Mouse (Mus musculus) intestine, postnatal 0 days (tissue): ENCODE results near the gene Gp9. TPM values are rescaled to one million over a fixed set of nuclear protein-coding genes. Genes with fewer than 3 reads are reported as not detected.

ENCODE experiments used
- ATAC-seq: fragments of 200-750 bp; cut with Nextera tagmentation; 2 replicates; pipeline ENCODE4 v1.8.0; 2017; ENCODE audit warnings: mild to moderate bottlenecking, moderate TSS enrichment, moderate library complexity
- H3K27ac ChIP-seq: fragments of 300-500 bp; sonication (generic); 2 replicates; pipeline ENCODE4 v1.5.1; 2014; ENCODE audit warnings: mild to moderate bottlenecking, low read depth, low read length, moderate library complexity
- H3K27me3 ChIP-seq: fragments of 300-500 bp; sonication (generic); replicated peaks from 2 replicates; pipeline ENCODE4 v1.6.1; 2014; ENCODE audit warnings: low read length, mixed read lengths; ENCODE audit not compliant: control insufficient read depth, insufficient read depth
- H3K36me3 ChIP-seq: fragments of 300-500 bp; sonication (generic); 2 replicates; pipeline ENCODE4 v1.6.1; 2014; ENCODE audit warnings: mild to moderate bottlenecking, moderate library complexity; ENCODE audit not compliant: control insufficient read depth, insufficient read depth
- H3K4me1 ChIP-seq: fragments of 300-500 bp; sonication (generic); replicated peaks from 2 replicates; pipeline ENCODE4 v1.6.1; 2014; ENCODE audit warnings: antibody characterized with exemption, low read length, mixed read lengths; ENCODE audit not compliant: control insufficient read depth, insufficient read depth
- H3K4me2 ChIP-seq: fragments of 300-500 bp; sonication (generic); replicated peaks from 2 replicates; pipeline ENCODE4 v1.6.1; 2014; ENCODE audit warnings: low read depth, mild to moderate bottlenecking, moderate library complexity
- H3K4me3 ChIP-seq: fragments of 300-500 bp; sonication (generic); 2 replicates; pipeline ENCODE4 v1.5.1; 2014; ENCODE audit warnings: low read depth, low read length
- H3K9ac ChIP-seq: fragments of 300-500 bp; sonication (generic); 2 replicates; pipeline ENCODE4 v1.6.1; 2014; ENCODE audit warnings: mild to moderate bottlenecking, low read depth, low read length
- H3K9me3 ChIP-seq: fragments of 300-500 bp; sonication (generic); 2 replicates; pipeline ENCODE4 v1.6.1; 2016; ENCODE audit warnings: mixed run types; ENCODE audit not compliant: control insufficient read depth
- CTCF ChIP-seq: sonication (generic); IDR thresholded peaks from 2 replicates; pipeline ENCODE4 v1.5.1; 2016; ENCODE audit warnings: low read depth, mild to moderate bottlenecking, control low read depth, antibody characterized with exemption, moderate library complexity
- WGBS: fragments of 180-500 bp; shearing (Covaris S2); extraction: QIAGEN DNeasy Blood & Tissue Kit; methylation state at CpG from one replicate; pipeline ENCODE4 v1.1.7; 2014; 5-methylcytosine and 5-hydroxymethylcytosine counted together
- polyA plus RNA-seq: library from polyadenylated mRNA; unstranded; fragments of >200 nt; fragmentation: Nextera tagmentation; extraction: Ambion mirVana; gene quantifications from 2 replicates; pipeline ENCODE4 v1.2.1, GENCODE M21; 2015

Gene Gp9
- polyA plus RNA-seq, 1 experiment from 2014 or later: 2.3 TPM

DNA sequence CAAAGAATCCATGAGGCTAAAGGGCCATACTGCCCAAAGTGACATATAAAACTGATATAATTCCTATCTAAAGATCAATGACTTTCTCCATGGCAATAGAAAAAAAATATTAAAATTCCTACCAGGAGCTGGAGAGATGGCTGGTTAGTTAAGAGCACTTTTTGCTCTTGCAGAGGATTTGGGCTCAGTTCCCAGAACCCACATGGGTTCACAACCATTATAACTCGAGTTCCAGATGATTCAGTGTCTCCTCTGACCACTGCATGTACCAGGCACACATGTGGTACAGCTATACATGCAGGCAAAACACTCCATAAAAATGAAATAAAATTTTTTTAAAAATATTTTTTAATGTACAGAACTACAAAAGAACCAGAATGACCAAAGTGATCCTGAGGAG lies 3.4 kb upstream of the Gp9 start:
- no peak overlapping the region for H3K4me2 ChIP-seq
- 50% methylated on average over 1 of the region's 1 CpGs for WGBS
- no peaks in the 10 kb centered on the region for H3K27me3 ChIP-seq
- peaks cover 14% of the 10 kb centered on the region for H3K4me1 ChIP-seq
- H3K36me3 ChIP-seq: no peaks in the 10 kb centered on the region
- H3K9me3 ChIP-seq: no peaks in the 10 kb centered on the region
- H3K4me3 ChIP-seq: no peak overlapping the region
- no peak for TF ChIP-seq CTCF
- no peak overlapping the region for H3K9ac ChIP-seq
- no peak for ATAC-seq
- H3K27ac ChIP-seq: no peak overlapping the region

DNA sequence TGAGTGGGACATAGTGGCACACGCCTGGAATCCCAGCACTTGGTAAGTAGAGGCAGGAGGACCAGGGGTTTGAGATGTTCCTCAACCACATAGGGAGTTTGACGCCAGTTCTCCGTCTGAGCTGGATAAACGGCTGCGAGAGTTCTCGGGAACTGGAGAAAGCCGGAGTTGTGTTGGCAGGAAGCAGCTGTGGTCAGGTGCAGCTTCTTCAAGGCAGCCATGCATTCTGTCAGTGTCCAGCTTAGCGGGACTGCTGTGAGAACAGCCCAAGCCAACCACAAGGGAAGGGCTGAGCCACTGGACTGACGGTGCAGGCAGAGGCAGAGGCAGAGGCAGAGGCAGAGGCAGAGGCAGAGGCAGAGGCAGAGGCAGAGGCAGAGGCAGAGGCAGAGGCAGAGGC lies 3.0 kb upstream of the Gp9 start:
- Histone ChIP-seq H3K9ac (no peak overlapping the region), H3K4me3 (no peak overlapping the region), H3K4me1 (peaks cover 14% of the 10 kb centered on the region), H3K36me3 (no peaks in the 10 kb centered on the region), H3K27me3 (no peaks in the 10 kb centered on the region), H3K9me3 (no peaks in the 10 kb centered on the region), H3K27ac (no peak overlapping the region), H3K4me2 (no peak overlapping the region)
- ATAC-seq: no peak
- TF ChIP-seq CTCF: no peak
- 68% methylated on average over 9 of the region's 9 CpGs for WGBS

DNA sequence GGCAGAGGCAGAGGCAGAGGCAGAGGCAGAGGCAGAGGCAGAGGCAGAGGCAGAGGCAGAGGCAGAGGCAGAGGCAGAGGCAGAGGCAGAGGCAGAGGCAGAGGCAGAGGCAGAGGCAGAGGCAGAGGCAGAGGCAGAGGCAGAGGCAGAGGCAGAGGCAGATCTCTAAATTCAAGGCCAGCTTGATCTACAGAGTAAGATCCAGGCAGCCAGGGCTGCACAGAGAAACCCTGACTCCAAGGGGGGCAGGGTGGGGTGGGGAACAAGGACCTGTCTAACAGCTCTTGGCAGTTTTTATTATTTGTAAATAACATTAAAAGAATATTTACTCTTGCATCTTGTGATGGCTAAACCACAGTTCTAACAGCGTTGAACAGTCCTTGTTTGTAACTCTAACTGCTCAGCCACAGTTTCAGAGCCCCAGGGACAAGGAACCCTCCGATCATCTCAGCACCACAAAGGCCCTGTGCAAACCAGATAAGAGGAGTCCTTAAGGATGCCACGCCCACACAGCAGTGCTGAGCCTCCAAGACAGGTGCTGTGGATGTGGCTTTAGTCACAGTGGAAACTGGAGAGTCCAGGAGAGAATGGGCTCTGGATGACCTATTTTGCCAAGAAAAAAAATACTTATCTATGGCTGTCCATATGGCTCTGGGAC lies 2.2 kb upstream of the Gp9 start:
- H3K36me3 ChIP-seq: no peaks in the 10 kb centered on the region
- WGBS: 30% methylated on average over 3 of the region's 3 CpGs
- H3K4me3 ChIP-seq: no peak overlapping the region
- TF ChIP-seq CTCF: no peak
- ATAC-seq: no peak
- H3K4me2 ChIP-seq: no peak overlapping the region
- peaks cover 14% of the 10 kb centered on the region for H3K4me1 ChIP-seq
- H3K9me3 ChIP-seq: no peaks in the 10 kb centered on the region
- H3K27me3 ChIP-seq: no peaks in the 10 kb centered on the region
- H3K27ac ChIP-seq: no peak overlapping the region
- no peak overlapping the region for H3K9ac ChIP-seq

DNA sequence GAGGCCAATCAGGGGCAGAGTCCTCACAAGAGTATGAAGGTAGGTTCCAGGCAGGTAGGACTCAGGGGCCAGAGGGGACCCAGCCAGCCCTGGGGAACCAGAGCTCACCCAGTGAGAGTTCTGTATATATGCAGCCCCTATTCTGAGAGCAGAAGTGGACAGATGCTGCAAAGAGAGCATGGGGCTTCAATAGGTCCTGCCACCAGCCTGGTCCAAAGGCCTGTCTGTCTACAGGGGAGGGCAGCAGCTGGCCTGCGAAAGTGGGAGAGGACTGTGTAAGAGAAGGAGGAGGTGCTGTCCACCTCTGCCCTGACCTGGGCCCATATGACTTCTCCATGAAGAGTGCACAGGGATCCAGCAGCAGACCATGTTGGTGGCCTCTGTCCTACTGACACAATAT lies 1.2 kb upstream of the Gp9 start:
- H3K9me3 ChIP-seq: no peaks in the 10 kb centered on the region
- H3K36me3 ChIP-seq: no peaks in the 10 kb centered on the region
- no peaks in the 10 kb centered on the region for H3K27me3 ChIP-seq
- H3K4me2 ChIP-seq: no peak overlapping the region
- TF ChIP-seq CTCF: no peak
- WGBS: 82% methylated on average over 1 of the region's 1 CpGs
- no peak for ATAC-seq
- H3K9ac ChIP-seq: no peak overlapping the region
- H3K4me1 ChIP-seq: peaks cover 14% of the 10 kb centered on the region
- no peak overlapping the region for H3K4me3 ChIP-seq
- no peak overlapping the region for H3K27ac ChIP-seq

DNA sequence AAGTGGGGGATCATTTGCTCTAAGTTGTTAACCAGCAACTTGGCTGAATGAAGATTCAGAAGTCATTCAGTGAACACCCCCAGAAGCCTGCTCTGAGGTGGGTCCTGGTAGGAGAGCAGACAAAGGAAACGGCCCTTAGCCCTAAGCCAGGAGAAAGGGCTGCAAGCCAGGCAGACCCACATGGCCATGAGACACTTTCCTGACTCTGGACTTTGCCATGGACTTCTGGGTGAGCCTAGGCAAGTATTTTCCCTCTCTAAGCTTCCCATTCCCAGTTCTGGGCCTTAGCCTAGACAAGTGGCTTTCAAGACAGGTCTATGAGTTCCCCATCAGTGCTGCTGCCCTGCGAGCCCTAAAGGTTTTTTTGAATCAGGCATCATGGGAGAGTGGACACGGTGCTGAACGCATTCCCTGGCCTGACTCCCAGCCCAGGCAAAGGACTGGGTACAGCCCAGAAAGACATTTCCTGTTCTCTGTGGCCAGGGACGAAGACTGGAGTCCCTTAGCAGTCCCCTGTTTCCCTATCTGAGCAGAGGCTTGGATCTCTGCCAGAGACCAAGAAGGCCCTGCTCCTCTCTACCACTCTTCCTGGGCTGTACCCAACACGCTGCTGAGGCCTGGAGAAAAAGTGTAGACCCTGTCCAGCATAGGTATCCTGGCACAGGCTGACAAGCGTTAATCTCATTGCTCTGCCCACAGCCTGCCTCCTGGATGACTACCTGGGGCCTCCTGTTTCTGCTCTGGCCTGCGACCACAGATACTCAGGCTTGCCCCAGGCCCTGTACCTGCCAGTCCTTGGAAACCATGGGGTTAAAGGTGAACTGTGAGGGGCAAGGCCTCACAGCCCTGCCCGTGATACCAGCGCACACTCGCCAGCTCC lies 662 bp downstream of the Gp9 start:
- no peak overlapping the region; the same call in 1 of the 2 replicates for H3K27ac ChIP-seq

DNA sequence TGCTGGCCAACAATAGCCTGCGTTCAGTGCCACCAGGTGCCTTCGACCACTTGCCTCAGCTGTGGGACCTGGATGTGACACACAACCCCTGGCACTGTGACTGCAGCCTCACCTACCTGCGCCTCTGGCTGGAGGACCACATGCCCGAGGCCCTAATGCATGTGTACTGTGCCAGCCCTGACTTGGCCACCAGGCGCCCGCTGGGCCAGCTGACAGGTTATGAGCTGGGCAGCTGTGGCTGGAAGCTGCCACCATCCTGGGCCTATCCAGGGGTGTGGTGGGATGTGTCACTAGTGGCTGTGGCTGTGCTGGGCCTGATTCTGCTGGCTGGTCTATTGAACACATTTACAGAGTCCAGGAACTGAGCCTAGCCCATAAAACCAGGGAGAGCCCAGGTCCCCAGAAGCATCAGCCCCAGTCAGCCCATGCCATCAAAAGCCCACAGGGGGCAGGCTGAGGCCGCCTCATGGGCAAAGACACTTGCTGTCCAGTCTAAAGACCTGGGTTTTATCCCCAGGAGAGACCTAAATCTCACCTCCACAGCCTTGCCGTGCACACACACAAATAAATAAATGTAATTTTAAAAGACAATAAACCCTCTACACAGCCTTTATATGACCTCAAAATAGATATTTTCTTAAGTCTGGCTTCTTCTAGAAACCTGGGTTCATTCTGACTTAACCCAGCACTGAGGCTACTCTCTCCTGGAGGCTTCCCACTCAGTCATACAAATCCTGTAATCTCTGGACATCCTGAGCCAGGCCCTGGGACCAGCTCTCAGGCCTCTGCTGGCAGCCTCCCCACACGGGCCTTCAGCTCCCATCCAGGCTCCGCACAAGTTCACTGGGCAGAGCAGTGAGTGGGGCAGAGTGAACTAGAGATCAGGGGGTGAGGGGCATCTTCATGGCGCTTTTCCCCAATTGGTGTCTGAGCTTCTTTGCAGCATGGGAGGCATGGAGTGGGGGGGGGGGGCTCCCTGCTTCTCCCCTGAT lies 1.6 kb downstream of the Gp9 start:
- Histone ChIP-seq H3K4me1 (peaks cover 14% of the 10 kb centered on the region), H3K4me3 (no peak overlapping the region), H3K36me3 (no peaks in the 10 kb centered on the region), H3K27me3 (no peaks in the 10 kb centered on the region), H3K9me3 (no peaks in the 10 kb centered on the region), H3K27ac (no peak overlapping the region), H3K9ac (no peak overlapping the region), H3K4me2 (no peak overlapping the region)
- WGBS: 86% methylated on average over 11 of the region's 11 CpGs
- ATAC-seq: peak; percentile 32; the same call in 1 of the 2 replicates
- peak; percentile 62 for TF ChIP-seq CTCF

More for the DNA sequence above, 662 bp downstream of the Gp9 start:
- H3K4me2 ChIP-seq: no peak overlapping the region
- TF ChIP-seq CTCF: no peak
- no peaks in the 10 kb centered on the region for H3K27me3 ChIP-seq
- WGBS: 50% methylated on average over 11 of the region's 11 CpGs
- peak; percentile 45; the same call in 1 of the 2 replicates for ATAC-seq
- peaks cover 14% of the 10 kb centered on the region for H3K4me1 ChIP-seq
- H3K9me3 ChIP-seq: no peaks in the 10 kb centered on the region
- no peak overlapping the region for H3K9ac ChIP-seq
- no peak overlapping the region for H3K4me3 ChIP-seq
- no peaks in the 10 kb centered on the region for H3K36me3 ChIP-seq
